Mouse (Mus musculus) MEL-GATA-1-ER (cell line): ENCODE results near the gene Rabgef1.

Source experiments
- DNase-seq: peaks from one replicate; pipeline ENCODE4 v3.0.0-alpha.2; 2012; ENCODE audit warnings: low read depth; ENCODE audit errors: extremely low read depth

The Rabgef1 gene

DNA sequence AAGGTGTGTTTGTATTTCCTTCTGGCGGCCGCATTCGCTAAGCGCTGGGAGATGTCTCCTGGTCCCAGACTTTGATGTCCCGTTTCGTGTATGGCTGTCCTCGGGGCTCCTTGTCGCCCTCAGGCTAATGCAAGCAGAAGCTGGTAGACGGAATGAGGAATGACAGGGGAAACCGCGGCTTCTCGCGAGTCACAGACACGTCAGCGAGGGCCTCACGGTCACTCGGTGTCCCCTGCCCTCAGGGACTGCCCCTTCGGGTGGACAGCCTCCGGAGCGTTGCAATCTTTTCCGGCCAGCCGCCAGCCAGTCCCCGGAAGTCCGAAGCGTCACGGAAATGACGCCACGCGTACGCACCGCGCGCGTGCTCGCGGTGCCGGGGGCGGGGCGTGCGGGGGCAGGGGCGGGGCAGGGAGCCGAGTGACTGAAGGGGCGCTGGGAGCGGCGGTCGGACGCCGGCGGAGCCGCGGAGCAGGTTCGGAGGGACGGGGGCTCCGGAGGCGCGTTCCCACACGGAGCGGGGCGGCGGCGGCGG, at the start of gene Rabgef1:
Gene Rabgef1, plus strand, starts transcription at position 376 of the 532 bp plus-strand sequence.
- DNase-seq, result no peak

DNA sequence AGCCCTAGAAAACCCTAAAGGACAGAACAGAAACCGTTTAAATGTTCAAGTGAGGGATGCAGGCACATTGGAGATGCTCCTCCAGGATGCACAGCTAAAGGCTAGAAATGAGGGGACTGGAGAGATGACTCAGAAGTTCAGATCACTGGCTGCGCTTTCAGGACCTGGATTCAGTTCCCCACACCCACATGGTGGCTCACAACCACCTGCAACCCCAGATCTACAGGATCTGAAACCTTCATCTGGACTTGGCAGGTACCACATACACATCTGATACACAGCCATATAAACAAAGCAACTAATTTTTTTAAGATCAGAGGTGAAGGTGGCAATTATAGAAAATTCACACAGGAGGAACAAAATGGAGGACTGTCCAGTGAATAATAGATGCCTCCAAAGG, 49.2 kb upstream of the Rabgef1 start:
- no peak for DNase-seq

DNA sequence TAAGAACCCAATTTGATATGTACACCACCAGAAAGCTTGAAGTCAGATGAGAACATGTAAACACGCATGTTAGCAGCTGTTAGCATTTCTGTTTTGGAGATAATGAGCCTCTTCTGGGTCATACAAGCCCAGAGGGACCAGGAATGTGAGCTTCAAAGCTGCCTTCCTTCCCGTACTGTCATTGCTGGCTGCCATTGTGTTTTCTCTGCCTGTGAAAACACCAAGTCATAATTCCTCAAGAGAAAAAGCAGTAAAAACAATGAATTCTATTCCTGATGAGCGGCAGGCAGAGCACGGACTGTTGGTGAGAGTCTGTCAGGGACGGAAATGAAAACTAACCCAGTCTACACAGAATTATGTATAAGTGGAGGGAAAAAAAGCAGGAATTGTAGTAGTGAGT, 47.3 kb upstream of the Rabgef1 start:
- no peak for DNase-seq

DNA sequence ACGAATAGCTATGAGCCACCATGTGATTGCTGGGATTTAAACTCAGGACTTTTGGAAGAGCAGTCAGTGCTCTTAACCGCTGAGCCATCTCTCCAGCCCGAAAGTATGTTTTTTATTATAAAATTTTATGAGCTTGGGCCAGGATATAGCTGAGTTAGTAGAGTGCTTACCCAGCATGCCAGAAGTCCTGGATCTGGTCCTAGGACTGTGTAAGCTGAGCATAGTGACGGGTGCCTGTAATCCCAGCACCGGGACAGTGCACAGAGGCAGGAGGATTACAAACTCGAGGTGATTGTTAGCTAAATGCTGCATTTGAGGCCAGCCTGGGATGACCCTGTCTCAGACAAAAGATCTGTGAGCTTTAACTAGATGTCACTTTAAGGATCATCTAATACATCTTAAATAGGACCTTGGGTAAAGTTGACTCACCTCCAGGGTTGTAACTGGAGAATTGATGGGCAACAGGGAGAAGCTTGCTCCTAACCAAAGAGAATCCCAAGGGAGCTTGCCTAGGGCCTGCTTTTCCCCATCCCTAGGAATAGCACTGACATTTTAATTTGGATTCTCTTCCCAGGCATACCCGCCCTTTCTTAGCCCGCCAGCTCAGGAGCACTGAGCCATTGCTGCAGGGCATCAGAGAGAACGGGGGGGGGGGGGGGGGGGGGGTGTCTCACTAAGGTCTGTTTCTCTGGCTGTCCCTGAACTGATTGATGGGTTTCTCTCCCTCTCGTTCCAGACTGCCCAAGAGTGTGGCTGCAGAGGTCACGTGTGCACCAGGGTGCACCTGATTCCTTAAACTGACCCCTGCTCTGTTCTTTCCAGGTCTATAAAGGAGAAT, 42.7 kb upstream of the Rabgef1 start:
- DNase-seq, result no peak

DNA sequence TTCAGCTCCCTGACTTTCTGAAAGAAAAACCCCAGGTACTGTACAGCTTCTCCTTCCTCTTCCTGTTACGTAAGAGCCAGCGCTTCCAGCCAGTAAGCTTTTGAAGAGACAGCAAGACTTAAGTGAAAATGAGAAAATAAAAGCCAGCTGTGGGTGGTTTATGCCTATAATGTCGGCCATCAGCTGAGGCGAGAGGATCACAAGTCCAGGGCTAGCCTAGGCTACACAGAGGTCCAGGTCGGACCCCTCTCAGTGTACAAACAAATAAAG, 42.1 kb upstream of the Rabgef1 start:
- no peak for DNase-seq

DNA sequence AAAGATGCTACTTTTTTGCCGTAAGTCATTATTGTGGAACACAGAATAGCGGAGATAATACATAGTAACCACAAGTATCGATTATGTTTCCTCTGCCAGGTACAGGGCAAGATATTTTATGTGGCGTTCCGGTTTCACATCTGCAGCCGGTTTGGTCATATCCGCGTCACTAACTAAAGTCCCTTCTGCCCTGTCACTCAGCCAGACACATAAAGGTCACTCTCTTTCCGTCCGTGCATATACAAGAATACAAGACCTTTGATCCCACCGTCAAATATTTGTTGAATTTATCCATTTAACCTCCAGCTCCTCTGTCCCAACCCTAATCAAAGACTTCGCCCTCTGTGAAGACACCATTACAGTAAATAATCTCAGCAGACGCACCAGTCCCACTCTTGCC, 35.0 kb upstream of the Rabgef1 start:
- DNase-seq, result no peak

DNA sequence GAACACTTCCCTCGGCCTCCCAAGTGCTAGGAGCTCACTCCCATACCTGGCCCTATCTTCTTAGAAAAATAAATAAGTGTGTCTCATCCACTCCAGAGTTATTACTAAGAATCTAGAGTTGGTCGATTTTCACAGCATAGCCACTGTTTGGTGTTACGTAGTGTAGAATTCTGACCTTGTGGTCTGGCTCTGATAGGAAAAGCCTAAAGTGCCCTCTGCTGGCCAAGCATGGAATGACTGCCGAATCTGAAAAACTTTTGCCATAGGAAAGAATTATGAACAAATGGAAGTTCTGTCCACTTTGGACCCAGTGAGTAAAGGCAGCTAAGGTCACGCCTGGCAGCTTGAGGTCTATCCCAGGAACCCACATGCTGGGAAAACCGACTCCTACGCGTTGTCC, 32.2 kb upstream of the Rabgef1 start:
- peak; percentile 54 for DNase-seq

DNA sequence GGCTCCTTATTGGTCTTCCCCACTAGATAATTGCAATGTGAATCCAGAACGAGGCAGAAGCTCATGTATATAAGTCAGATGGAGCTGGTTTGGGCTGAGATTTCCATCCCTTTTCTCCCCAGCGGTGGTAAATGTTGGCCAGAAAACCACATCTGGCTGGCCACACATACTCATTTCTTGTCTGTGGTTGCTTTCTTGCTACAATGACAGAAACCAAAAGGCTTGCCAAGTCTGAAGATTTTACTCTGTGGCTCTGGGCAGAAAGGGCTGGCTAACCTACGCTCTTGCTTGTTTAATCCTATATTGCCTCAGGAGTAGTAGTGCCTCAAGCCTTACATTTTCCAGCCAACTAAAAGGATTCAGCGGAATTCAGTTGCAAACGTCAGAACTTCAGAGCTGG, 30.5 kb upstream of the Rabgef1 start:
- DNase-seq, result no peak

DNA sequence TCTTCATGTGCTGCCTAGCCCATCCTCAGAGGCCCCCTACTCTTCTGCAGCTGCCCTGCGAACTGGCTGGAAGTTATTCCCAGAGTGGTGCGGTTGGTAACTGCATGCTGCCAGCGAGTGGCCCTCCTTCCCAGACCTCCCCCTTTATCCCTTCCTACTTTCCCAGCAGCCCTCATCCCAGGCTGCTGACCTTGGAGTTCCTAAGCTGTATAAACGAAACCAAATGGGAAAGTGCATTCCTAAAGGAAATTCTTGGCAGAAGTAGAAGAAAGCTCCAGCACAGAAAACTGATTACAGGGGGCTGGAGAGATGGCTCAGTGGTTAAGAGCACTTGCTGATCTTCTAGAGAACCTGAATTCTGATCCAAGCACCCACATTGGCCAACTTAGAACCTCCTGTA, 29.6 kb upstream of the Rabgef1 start:
- DNase-seq, result no peak

DNA sequence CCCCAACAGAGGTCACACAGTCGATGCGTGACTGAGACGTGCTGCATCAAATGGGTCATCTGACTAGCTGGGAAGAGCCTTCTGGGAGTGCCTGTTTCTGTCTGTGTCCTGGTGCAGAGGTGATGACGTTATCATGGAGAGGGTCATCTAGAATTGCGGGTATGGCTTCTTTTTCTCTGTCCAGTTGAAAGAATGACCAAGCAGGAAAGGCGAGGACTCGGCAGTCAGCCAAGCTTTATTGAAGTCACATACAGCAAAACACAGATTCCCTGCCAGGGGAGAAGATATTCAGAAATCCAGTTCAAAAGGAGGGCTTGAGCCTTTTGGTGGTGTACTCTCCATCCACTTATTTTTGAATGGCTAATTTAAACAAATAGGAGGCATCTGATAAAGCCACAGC, 28.5 kb upstream of the Rabgef1 start:
- DNase-seq, result no peak

DNA sequence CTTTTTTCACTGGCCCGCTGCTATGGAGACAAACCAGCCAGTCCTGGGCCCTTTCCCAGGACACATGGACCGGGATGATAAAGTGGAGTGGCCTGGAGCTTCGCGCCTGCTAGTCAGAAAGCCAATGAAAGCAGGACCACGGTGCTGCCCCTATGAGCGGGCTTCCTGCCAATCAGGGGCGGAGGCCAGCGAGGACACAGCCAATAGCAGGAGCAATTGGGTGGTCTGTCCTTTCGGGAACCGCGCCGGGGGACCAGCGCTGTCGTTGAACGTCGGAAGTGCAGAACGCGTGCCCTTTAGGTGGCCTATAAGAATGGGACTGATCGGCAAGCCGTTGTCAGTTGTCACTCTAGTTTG, 27.6 kb upstream of the Rabgef1 start:
- DNase-seq, result peak; percentile 75

DNA sequence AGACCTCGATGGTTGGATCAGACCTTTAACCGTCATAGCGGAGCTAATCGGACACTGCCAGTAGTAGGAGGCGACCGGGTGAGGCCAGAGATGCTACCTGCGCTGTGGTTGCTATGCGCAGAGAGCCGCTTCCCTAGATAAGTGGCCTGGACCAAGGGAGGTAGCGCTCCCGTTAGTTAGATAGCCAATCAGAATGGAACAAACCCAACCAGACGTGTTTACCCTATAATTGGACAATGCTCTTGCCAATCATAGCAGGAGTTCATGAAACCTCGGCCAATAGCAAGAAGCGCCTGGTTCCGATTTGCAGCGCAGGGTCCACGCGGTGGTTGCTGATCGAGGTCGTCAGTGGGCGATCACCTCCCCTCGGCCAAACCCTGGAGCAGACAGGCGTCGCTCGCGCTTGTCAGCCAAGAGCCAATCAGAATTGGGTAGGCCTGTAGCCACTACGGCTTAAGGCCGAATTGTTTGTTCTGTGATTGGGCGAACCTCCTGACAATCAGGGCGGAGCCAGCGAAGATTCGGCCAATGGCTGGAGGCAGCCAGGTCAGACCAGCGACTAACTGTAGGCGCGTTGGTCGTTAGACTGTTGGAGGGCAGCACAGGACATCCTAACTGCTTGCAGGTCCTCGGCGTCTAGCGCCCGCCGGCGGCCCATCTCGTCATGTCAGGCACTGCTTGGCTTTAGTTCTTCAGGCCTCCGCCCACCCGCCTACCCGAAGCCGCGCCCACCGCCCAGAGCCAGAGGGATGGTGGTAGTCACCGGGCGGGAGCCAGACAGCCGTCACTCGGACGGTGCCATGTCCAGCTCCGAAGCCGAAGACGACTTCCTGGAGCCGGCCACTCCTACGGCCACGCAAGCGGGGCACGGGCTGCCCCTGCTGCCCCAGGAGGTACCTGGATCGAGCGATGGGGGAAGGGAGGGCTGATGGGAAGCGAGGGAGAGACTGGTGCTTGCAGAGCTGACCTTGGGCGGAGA, 27.0 kb upstream of the Rabgef1 start, which contains the start of gene Kctd7:
Gene Kctd7, plus strand, starts transcription at position 528 of the 979 bp plus-strand sequence.
- peak; percentile 99 for DNase-seq

DNA sequence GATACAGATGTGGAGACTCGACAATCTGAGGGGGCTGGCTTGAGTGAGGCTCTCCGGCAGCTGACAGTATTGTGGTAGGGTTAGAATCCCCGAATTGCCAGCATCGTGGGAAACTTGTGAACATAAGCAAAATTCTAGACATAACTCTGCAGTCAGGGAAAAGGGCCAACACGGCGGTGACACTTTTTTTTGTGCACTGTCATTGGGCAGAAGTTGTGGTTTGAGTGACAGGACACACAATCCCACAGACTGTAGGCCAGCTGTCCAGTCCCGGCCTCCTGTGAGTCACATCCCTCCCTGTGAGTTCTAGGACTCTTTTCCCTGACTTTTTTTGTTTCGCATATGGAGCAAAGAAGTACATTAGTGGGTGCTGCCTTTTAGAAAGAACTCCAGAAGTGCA, 25.6 kb upstream of the Rabgef1 start:
- DNase-seq, result no peak

DNA sequence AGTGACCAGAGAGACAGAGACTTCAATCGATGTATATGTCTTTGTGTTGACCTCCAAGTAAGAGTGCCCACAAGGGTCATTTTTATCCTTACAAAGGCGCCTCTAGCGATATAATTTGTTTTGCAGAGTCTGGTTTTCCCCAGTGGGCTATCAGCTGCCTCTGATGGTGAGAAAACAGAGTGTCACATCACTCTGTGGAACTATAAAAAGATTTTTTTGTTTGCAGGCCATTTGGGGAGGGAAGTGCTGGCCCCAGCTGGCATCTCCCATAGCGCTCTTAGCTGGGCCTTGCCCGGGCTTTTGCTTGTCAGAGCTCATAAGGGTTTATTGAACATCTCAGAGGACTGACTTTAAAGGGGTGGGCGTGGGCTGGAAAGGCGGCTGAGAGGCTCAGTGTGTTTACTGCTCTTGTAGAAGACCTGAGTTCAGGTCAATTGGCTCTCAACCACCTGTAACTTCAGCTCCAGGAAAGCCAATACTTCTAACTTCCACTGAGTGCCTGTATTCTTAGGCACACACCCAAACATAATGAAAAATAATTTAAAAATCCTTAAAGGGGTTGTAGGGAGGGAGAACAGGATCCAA, 21.8 kb upstream of the Rabgef1 start:
- no peak for DNase-seq

DNA sequence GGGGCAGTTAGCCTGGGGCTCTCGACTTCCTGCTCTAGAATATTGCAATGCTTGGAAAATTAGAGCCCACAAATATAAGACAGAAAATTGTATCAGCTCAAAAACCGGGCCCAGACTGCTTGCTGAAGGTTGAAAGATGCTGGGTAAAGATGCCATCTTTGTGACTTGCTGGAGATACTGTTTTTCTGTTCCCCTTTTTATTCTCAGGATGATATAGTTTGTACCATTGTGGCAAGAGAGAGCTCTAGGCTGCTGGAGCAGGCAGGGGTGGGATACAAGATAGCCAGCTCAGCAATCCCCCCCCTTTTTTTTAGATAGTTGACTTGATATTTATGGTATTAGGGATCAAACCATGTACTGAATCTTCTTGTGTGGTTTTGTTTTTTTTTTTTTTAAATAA, 17.3 kb upstream of the Rabgef1 start:
- no peak for DNase-seq

DNA sequence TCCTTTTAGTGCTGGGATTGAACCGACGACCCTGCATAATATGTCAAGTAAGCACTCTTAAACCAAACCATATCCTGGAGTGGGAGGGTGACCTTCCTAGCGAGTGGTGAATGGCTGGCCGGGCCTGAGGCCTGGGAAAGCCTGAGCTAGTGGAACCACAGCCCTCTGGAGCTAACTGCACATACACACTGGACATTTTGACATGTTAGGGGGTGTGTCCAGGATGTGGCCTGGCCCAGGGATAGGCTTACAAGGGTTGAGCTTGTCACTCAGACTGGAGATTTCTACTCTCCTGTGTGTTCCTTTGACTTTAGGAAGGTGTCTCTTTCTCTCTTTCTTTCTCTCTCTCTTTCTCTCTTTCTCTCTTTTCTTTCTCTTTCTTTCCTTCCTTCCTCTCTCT, 13.1 kb upstream of the Rabgef1 start:
- no peak for DNase-seq

DNA sequence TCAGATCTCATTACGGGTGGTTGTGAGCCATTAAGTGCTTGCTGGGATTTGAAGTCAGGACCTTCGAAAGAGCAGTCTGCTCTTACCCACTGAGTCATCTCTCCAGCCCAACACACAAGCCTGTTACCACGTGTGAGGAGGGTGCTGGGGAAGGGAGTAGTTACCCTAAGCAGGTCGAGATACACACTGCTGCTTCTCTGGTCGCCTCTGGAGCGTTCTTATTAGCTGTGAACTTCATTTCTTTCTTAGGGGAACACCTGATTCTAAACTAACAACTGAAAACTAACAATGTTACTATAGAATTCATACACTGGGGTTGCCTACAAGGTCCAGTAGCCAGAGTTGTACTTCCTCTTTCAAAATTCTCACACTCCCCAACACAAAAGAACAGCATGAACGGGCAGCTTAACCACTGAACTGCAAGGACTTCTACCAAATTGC, 11.8 kb upstream of the Rabgef1 start:
- no peak for DNase-seq

DNA sequence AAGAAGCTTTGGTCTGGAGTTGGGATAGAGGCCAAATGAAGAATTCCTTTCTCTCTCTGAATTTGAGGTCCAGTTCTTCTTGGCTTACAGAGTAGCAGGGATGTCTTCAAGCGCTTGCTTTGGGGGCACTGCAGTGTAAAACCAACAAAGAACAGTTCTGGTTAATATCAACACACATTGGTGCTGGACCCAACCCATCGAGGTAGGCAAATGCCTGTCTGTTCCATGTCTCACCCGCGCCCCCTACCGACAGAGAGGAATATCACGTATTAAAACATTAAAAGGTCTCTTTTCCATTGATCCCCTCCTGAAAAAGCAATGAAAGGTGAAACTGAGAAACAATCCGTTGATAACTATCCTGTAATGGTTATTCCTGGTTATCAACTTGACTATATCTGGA, 7.9 kb upstream of the Rabgef1 start:
- no peak for DNase-seq

DNA sequence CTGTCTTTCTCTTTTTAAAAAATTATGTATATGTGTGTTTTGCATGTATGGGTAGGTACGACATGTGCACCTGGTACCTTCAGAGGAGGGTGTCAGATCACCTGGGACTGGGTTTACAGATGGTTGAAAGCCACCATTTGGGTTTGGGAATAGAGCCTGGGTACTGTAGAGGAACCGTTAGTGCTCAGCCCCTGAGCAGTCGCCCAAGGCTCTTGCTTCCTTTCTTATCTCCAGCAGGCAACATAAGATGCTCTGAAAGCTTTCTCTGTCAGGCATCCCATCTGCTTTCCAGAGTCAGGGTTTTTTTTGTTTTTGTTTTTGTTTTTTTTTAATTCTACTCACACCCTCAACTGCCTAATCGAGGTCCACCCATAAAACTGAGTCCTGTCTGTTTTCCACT, 6.4 kb upstream of the Rabgef1 start:
- DNase-seq, result no peak

DNA sequence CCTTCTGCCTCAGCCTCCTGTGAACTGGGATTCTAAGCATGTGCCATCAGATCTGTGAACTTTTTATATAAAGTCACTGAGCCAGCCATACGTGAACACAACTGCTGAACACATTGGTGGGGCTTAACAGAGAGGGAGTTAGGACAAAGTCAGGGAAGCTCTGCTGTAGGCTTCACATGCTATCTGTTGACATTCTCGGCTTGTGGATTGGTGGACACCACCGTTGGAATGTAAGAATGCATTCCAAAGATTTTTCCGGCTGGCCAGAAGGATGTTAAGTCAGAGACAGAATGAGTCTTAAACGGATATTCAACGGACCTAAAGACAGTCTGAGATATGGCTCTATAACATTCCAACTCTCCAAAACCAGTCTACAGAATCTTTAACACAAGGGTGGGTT, 2.5 kb upstream of the Rabgef1 start:
- DNase-seq, result no peak

DNA sequence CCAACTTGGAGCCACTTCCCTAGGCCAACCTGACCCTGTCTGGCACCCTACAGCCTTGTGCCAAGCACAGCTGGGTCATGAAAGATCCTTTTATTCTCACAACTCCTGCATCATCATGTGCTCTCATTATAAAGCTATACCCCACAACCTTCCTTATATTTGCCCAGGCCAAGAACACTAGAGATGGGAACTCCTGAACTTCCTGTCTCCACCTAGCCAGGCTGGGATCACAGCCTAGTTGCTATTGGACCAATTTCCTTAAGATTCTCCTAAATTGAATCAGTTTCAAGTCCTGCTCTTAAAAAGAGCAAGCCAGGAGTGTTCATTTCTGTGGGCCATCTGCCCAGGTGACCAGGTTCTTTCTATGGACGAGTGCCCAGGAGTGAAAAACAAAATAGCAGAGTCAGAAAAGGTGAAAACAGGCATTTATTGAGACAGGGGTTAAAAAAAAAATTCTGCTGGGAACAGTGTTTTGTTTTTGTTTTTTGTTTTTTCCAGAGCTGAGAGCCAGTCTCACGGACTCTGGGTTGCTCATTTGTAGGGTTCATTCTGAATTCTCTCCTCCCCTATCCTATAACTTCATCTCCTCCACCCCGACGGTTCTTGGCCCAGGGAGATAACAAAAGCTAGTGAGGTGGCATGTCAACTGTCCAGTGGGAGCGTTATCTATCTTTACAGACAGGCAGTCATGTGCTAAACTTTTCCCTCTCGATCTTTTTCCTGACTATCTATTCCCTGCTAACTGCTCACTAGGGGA, 754 bp upstream of the Rabgef1 start:
- DNase-seq, result peak; percentile 78
